Mouse (Mus musculus) cerebellum, adult 2 months (tissue): ENCODE measurements around the gene Nek2.

Source experiments
- CTCF ChIP-seq: fragments of 200-500 bp; IDR thresholded peaks from 2 replicates; pipeline ENCODE4 v1.5.1; 2011; ENCODE audit warnings: low read depth, mild to moderate bottlenecking, control low read depth, low read length, moderate library complexity, borderline replicate concordance; ENCODE audit not compliant: insufficient read depth
- POLR2A ChIP-seq: fragments of 200-500 bp; IDR thresholded peaks from 2 replicates; pipeline ENCODE4 v1.6.1; 2011; ENCODE audit warnings: low read length, control low read depth, borderline replicate concordance; ENCODE audit not compliant: insufficient read depth

DNA sequence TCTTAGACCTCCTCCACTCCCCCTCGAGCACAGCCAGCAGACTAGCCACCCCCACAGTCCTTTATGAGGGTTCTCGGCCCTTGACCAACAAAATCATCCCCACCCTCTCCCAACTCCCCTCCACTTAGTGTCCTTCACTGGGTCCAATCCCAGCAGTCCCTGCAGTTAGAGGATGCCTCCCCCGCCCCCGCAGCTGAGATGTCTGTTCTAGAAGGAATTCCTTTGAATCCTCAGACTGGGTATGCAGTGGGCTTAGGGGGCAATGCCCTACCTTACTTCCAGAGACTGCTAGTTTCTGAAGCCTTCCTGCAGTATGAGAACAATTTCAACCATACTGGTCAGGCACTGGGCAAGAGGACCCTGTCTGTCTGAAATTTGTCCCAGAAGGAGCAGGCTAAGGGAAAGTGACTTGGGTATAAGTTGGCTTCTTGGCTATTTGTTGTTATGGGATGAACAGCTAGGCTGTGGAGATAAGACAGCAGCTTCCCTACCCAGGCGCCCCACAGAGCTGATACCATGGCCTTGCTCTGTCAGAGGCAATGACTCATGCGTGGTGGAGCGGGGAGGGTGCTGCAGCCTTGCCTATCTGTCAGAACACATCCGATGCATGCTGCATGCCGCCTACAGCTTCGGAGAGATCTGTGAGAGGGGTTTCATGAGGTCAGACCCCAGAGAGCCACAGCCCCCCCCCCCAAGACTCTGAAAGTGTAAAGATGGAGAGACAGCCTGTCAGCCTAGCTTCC lies 34.1 kb downstream of the Nek2 start:
- TF ChIP-seq CTCF (no peak), POLR2A (no peak)
